Mouse (Mus musculus): ENCODE data around the gene Ccdc151.

Gene Ccdc151

DNA sequence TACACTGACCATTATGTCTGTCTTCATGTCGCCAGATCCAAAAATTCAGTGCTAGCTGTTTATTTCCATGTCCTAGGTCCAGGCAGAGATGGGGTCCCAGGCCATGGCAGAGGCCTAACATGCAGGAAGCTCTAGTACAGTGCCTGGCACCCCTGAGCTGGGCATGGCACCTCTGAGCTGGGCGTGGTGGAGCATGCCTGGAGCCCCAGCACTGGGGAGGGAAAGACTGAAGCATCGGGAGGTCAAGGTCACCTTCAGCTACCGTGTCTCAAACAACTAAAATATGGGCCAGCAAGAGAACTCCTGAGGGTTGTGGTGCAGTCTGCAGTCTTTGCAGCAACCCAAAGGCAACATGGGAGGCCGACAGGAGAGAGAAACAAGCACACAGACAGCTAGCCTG is 44.1 kb downstream of the Ccdc151 start:
- ATAC-seq (ENCODE audit: low TSS enrichment): no peak

DNA sequence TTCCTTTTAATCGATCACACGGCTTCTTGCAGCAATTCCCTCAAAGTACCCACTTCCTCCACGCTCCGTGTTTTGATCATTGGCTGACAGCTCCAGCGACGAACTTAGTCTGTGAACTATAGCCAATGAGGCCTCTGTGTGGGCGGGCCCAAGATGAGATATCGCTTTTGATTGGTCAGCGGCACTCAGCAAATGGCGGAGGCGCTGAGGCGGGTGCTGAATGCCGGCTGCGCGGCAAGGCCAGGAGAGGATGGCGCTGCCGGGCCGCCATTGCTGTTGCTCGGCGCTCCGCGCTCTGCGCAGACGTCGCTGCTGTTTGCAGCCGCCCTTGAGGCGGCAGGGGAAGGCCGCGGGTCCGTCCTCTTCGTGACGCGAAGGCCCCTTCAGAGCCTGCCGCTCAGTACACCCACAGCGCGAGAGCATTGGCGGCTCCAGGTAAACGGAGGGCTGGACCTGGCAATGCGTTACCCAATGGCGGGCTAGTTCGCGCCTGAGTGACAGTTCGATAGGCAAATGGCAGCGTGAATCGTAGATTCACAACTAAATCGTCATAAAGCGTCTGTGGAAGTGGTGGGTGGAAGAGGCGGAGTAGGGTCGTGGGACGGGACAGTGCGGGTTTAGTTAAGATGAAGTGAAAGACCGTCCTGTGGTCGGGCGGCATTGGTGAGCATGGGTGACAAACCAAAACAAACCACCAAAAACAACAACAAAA is 46.7 kb downstream of the Ccdc151 start, which contains the start of gene Swsap1:
TSS of gene Swsap1 (plus strand) at position 186 of the 712 bp plus-strand sequence.
- peak; percentile 90 for ATAC-seq (ENCODE audit: low TSS enrichment)

DNA sequence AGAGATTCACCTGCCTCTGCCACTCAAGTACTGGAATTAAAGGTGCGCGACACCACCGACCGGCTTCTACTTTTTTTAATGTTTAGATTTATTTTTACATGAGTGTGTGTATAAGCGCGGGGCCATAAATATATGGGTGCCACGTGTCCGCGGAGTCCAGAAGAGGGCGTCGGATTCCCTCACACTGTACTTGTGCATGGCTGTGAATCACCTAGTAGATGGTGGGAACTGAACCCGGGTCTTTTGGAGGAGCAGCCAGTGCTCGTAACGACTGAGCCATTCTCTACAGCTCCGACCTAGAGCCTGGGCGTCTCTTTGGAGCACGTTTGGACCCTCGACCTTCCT is 47.2 kb downstream of the Ccdc151 start:
- ATAC-seq (ENCODE audit: low TSS enrichment): peak; percentile 22

DNA sequence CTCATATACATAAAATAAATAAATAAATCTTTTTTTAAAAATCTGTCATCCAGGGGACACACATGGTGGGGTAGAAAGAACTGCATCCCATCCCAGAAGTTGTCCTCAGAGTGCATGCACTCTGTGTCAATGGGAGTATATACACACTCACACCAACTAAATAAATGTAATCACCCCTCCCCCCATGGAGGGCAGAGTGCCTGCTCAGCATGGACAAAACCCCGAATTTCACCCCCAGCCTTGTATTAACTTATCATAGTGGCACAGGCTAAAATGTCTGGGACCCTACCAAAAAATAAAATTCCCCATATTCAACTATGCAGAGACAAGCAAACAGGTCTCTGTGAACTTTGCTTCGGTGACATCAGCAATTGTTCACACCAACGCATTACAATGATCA is 47.8 kb downstream of the Ccdc151 start:
- ATAC-seq (ENCODE audit: low TSS enrichment): no peak

DNA sequence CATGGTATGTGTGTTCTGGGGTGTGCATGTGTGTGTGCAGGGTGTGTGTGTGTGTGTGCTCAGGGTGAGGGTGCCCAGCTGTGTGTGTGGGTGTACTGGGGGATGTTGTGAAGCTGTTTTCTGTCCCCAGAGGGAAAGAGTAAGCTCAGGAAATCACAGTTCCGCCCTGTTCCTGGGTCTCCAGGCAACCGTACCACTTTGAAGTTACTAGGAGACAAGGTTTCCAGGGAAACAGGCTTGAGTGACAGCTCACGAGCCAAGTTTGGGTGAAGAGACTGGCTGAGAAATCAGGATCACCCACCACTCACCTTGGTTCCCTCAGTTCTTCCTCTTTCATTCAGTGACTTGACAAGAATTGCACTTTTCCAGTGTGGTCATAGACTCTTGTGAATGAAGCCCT is 48.8 kb downstream of the Ccdc151 start:
- peak; percentile 28 for ATAC-seq (ENCODE audit: low TSS enrichment)

DNA sequence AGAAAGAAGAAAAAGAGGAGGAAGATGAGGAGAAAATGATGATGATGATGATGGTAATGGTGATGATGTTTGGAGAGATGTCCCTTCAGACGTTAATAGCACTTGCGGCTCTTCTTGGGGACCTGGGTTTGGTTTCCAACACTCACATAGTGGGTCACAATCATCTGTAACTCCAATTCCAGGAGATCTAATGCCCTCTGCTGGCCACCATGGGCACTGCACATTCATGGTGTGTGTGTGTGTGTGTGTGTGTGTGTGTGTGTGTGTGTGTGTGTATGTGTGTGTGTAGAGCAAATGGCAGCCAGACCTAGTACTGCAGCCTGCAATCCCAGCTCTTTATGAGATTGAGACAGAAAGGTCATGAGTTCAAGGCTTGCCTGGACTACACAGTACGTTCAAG is 50.5 kb downstream of the Ccdc151 start:
- no peak for ATAC-seq (ENCODE audit: low TSS enrichment)

DNA sequence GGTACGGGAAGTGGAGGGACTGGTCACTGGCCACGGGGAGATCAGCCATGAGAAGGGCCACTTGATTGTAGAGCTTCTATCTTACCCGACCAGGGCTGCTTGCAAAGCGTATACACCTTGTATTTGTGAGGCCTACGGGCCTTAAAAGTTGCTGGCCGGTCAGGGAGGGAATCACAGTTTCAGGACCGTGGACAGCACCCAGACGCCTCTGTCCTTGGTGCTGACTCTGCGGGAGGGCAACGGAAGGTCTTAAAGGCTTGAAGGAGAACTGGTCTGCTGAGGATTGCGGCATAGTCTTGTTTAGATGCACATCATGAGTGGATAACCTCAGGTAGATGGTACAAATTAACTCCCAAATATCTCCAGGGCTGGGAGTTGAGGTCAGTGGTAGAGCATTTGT is 52.1 kb downstream of the Ccdc151 start:
- no peak for ATAC-seq (ENCODE audit: low TSS enrichment)

DNA sequence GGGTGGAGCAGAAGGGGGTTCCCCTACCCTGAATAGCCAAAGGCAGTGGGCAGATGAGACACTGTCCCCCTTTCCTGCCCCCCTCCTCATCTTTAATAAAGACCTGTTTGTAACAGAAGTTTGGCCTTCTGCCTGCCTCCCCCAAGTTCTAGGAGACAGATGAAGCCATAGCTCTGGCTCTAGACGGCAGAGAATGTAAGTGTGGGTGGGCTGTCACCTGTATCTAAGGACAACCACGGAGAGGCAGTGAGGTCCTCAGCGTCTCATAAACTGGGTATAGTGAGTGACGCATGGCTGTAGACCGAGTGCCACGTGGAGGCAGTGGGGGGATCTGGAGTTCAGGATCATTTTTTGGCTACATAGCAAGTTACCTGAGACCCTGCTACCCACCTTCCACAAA is 53.6 kb downstream of the Ccdc151 start:
- peak; percentile 50 for ATAC-seq (ENCODE audit: low TSS enrichment)

DNA sequence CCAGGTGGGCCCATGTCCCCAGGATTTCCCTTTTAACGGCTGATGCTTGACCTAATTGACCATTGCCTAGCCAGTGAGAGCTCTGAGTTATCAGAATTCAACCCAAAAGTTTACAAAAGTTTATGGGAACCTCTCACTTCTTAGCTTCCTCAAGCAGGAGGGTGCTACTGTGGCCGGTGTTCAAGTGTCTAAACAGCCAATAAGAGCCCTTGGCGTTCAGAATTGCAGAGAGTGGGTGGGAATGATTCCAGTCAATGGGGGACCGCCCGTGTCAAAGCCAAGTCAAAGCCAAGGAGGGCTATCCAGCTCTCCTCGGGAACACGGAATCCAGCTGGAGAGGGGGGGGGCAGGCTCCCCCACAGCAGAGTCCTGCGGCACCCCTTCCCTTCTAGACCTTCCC is 54.3 kb downstream of the Ccdc151 start:
- ATAC-seq (ENCODE audit: low TSS enrichment): peak; percentile 14; the same call in 1 of the 2 replicates

DNA sequence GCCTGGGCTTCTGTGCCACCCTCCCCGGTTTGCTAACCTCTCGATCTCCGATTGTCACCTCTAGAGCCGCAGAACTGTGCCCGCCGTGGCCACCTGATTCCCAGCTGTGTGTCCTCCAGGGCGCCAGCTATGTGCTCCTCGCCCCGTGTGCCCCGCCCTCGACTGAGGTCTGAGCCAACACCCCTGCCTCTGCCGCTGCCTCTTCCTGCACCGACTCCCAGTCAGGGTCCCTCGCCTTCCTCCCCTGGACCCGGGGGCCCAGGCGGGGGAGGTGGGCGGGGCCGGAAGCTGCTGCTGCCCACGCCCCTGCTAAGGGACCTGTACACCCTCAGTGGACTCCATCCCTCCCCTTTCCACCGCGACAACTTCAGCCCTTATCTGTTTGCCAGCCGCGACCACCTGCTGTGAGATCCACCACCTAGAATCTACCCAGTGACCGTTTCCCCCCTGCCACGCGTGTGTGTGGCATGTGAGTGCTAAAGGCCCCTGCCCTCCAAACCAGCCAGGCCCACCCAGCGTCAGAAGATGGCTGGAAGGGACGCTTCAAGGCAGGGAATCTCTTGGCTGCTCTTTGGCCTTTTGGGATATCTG is 54.8 kb downstream of the Ccdc151 start:
- no peak for ATAC-seq (ENCODE audit: low TSS enrichment)

DNA sequence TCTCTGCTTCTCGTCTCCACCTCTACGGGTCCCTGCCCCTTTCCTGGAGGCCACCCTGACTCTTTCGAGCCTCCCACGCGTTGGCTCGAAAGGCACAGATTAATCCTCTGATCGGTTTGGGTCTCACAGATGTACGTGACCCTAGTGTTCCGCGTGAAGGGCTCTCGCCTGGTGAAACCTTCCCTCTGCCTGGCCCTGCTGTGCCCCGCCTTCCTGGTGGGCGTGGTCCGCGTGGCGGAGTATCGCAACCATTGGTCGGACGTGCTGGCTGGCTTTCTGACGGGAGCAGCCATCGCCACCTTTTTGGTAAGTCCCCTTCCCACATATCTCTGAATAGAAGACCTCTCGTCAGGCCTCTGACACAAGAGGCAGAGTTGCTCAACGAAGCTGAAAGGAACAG is 58.2 kb downstream of the Ccdc151 start:
- no peak for ATAC-seq (ENCODE audit: low TSS enrichment)

DNA sequence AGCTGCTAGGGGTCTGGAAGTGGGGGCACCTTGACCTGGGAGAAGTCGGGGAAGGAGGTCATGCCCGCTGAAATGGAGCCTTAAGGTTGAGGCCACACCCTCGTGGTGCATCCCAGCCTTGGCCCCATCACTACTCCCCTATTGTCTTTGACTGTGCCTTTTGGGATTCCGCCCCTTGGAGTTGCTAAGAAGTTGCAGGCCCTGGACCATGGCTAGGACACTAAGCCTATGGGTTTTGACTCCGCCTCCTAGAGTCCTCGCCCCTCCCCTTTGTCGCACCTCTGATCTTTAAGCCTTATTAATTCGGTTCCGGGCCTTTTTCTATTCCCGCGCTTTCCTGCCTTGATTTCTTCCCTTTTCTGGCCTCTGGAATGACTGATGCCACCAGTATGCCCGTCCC is 58.8 kb downstream of the Ccdc151 start:
- ATAC-seq (ENCODE audit: low TSS enrichment): no peak

DNA sequence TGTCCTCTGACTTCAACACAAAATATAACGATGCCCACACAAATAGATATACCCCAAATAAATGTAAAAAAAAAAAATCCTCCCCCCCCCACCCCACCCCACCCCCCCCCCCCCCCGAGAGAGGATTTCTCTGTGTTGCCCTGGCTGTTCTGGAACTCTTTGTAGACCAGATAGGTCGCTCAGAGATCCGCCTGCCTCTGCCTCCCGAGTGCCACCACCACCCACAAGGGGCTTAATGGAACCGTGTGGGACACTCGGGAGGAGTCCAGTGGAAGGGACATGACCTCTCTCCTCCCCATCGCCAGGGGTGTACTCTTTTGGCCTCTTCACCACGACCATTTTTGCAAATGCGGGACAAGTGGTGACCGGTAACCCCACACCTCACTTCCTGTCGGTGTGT is 59.4 kb downstream of the Ccdc151 start:
- ATAC-seq (ENCODE audit: low TSS enrichment): no peak

All from frontal cortex, adult (tissue).